Comparison of ENCODE assay signal across 16 mouse cellular contexts in the genomic region with DNA sequence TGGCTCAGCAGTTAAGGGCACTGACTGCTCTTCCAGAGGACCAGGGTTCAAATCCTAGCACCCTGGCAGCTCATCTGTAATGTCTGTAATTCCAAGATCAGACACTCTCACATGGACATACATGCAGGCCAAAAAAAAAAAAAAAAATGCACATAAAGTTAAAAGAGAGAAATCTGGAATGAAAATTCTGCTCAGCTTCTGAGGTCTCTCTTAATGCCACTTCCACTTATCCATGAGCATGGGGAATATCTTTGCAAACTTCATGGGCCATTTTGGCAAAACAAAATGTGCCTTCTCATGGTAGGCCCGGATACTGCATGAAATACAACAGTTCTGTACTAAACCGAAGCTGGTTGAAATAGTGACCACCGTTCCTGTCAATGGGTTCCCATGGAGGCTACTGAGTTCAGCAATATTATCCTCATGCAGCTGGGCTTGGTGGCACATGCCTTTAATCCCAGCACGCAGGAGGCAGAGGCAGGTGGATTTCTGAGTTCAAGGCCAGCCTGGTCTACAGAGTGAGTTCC.
"Had no signal": no experiment of that assay in that cellular context is flagged by ENCODE, and none has a peak within 500 bp of the region (broad histone marks: within the 10 kb centered on the region; RNA-seq: fewer than 3 reads in every experiment).

No protein-coding gene starts in this region.

- ATAC-seq: intestine, embryonic 15.5 days; lung, postnatal 0 days; midbrain, embryonic 13.5 days had no signal

- H3K9ac ChIP-seq: intestine, embryonic 15.5 days; midbrain, embryonic 13.5 days; neural tube, embryonic 12.5 days had no signal

- H3K4me3 ChIP-seq: intestine, embryonic 15.5 days; left cerebral cortex, adult 2 months; limb, embryonic 10.5 days; midbrain, embryonic 13.5 days; myocyte; neural tube, embryonic 12.5 days had no signal

- H3K4me2 ChIP-seq: intestine, embryonic 15.5 days; midbrain, embryonic 13.5 days; neural tube, embryonic 12.5 days had no signal

- H3K9me3 ChIP-seq: intestine, embryonic 15.5 days; limb, embryonic 10.5 days; neural tube, embryonic 12.5 days had no signal

- H3K4me1 ChIP-seq: intestine, embryonic 15.5 days; neural tube, embryonic 12.5 days had no signal

- H3K27me3 ChIP-seq: intestine, embryonic 15.5 days; midbrain, embryonic 13.5 days; neural tube, embryonic 12.5 days had no signal

- DNase-seq: kidney, adult 18-20 months; kidney, postnatal 10 days; lung, adult 2 months; lung, postnatal 36 days; retina, postnatal 1 day; right cerebral cortex, postnatal 4 days; spleen, adult 18-20 months; thymus, adult 2 months; thymus, postnatal 36 days had no signal

- H3K27ac ChIP-seq: intestine, embryonic 15.5 days; left cerebral cortex, adult 2 months; limb, embryonic 10.5 days; midbrain, embryonic 13.5 days; neural tube, embryonic 12.5 days had no signal
